Mouse (Mus musculus): Measurements from ENCODE around the gene Mad1l1.

GRCm38 (mm10) chr5:140268396-140268795 lies 53.0 kb downstream of the Mad1l1 start:
- TF ChIP-seq CTCF (IDR thresholded peaks at IDR 0.05; ENCODE audit: control insufficient read depth, insufficient read depth, low read length), result no peak
- no peak for TF ChIP-seq POLR2A (IDR thresholded peaks at IDR 0.05; ENCODE audit: borderline replicate concordance, control insufficient read depth, low read depth, low read length)

Measured in bone marrow, adult 2 months (tissue).